Mouse (Mus musculus): ENCODE measurements at regions not wholly inside any gene's neighbourhood (a gene's known extent, or its start where the extent isn't known, plus 50 kb on each side); places are given as distances from the start of the nearest gene placed in this dataset.

GRCm38 (mm10) chr9:88163025-88163780 is 163.8 kb upstream of the Nt5e start:
- no peaks in the 10 kb centered on the region for H3K27me3 ChIP-seq
- DNase-seq (no peak), ATAC-seq (ENCODE audit: low read depth) (no peak)
- no peaks in the 10 kb centered on the region for H3K36me3 ChIP-seq
- H3K4me2 ChIP-seq, result no peak overlapping the region
- 68% methylated on average over 6 of the region's 6 CpGs for WGBS (ENCODE audit: insufficient replicate concordance)
- no peak overlapping the region for H3K27ac ChIP-seq
- no peaks in the 10 kb centered on the region for H3K4me1 ChIP-seq (replicated peaks)
- H3K9me3 ChIP-seq (replicated peaks), result no peaks in the 10 kb centered on the region
- no peak overlapping the region for H3K4me3 ChIP-seq (replicated peaks)
- no peak overlapping the region for H3K9ac ChIP-seq

GRCm38 (mm10) chr9:88177575-88178254 is 149.3 kb upstream of the Nt5e start:
- WGBS (ENCODE audit: insufficient replicate concordance), result 60% methylated on average over 4 of the region's 4 CpGs
- DNase-seq (no peak), ATAC-seq (ENCODE audit: low read depth) (no peak)
- Histone ChIP-seq H3K27ac (no peak overlapping the region), H3K4me2 (no peak overlapping the region), H3K9ac (no peak overlapping the region), H3K4me1 (replicated peaks) (no peaks in the 10 kb centered on the region), H3K36me3 (no peaks in the 10 kb centered on the region), H3K9me3 (replicated peaks) (no peaks in the 10 kb centered on the region), H3K4me3 (replicated peaks) (no peak overlapping the region), H3K27me3 (no peaks in the 10 kb centered on the region)

DNA sequence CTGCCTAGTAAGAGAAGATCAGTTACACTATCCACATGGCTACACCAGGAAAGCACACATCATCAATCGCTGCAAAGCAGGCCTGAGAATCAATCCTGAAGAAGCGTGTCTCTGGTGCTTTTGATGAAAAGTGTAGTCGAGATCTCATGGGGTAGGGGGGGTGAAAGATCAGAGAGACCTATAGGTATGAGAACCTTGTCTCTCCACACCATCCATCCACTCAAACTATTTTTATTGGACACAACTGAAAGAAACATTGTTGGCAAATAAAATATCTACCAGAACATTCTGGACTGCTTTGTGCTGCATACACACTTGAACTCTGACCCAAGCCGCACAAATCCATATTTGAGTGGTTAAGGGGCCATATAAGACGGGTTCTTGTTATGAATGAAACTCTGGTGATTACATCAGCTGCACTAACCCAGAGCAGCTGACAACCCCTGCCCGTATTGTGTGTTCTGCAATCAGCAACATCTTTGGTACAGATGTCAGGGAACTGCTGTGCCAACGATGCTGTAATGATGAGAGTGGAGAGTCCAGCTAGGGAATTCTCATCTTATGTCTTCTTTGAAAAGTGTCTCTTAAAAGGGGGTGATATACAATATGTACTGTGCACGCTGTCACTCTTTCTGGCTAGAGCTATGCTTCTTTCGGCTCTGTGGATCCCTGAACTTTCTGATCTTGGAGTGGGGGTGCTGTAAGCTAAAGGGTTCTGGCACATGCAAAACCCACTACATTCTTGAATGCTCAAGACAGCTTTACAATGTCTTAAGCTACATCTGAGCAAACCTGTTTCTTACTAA is 145.6 kb upstream of the Nt5e start:
- 65% methylated on average over 9 of the region's 9 CpGs for WGBS (ENCODE audit: insufficient replicate concordance)
- no peak for ATAC-seq (ENCODE audit: low read depth)

DNA sequence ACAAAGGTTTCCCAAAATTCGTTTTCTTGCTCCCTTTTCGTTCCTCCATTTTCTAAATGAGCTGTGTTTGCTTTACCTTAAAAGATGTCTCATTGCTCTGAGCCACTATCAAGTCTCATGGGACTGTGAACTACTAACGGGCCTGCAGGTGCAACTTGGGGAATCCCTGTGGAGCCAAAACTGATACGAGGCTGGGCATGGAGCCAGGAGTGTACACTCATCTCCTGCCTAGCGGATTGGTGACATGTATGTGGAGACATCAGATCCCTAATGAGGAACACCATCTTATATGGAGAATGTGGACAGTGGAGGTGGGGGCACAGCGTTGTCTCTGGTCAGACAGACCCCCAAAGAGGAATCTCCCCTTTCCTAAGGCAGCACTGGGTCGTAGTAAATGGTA is 119.6 kb upstream of the Nt5e start:
- no peaks in the 10 kb centered on the region for H3K36me3 ChIP-seq
- WGBS (ENCODE audit: insufficient replicate concordance), result 49% methylated on average over 7 of the region's 7 CpGs
- no peaks in the 10 kb centered on the region for H3K9me3 ChIP-seq (replicated peaks)
- no peak overlapping the region for H3K4me2 ChIP-seq
- no peak for ATAC-seq (ENCODE audit: low read depth)
- no peak overlapping the region for H3K9ac ChIP-seq
- H3K4me3 ChIP-seq (replicated peaks), result no peak overlapping the region
- no peak for DNase-seq
- H3K27ac ChIP-seq, result no peak overlapping the region
- H3K27me3 ChIP-seq, result no peaks in the 10 kb centered on the region
- H3K4me1 ChIP-seq (replicated peaks), result no peaks in the 10 kb centered on the region

More for the DNA sequence above, 145.6 kb upstream of the Nt5e start:
- H3K27ac ChIP-seq, result no peak overlapping the region
- no peaks in the 10 kb centered on the region for H3K9me3 ChIP-seq (replicated peaks)
- H3K9ac ChIP-seq, result no peak overlapping the region
- H3K27me3 ChIP-seq, result no peaks in the 10 kb centered on the region
- no peaks in the 10 kb centered on the region for H3K36me3 ChIP-seq
- no peak for DNase-seq
- H3K4me2 ChIP-seq, result no peak overlapping the region
- H3K4me1 ChIP-seq (replicated peaks), result no peaks in the 10 kb centered on the region
- H3K4me3 ChIP-seq (replicated peaks), result no peak overlapping the region

DNA sequence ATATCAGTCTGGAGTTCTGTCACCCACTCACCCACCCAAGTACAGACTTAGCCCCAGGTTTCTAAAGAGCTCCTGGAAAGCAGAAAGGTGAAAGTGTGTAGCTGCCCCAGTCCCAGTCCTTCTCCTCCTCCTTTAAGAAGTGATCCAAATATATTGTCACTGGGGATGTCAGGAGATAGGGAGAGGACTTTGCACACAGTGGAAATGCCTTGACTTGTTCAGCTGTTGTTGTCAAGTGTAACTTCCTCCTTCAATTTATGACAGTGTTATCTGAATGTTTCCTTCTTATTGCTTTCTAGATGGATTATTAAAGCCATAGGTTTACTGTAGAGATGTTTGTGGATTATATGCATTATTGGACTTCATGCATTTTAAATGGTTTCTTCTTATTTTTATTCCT is 119.0 kb upstream of the Nt5e start:
- H3K36me3 ChIP-seq, result no peaks in the 10 kb centered on the region
- H3K4me2 ChIP-seq, result no peak overlapping the region
- ATAC-seq (ENCODE audit: low read depth), result no peak
- no peak for DNase-seq
- no peak overlapping the region for H3K27ac ChIP-seq
- H3K9ac ChIP-seq, result no peak overlapping the region
- H3K27me3 ChIP-seq, result no peaks in the 10 kb centered on the region
- no peaks in the 10 kb centered on the region for H3K4me1 ChIP-seq (replicated peaks)
- no peaks in the 10 kb centered on the region for H3K9me3 ChIP-seq (replicated peaks)
- H3K4me3 ChIP-seq (replicated peaks), result no peak overlapping the region

DNA sequence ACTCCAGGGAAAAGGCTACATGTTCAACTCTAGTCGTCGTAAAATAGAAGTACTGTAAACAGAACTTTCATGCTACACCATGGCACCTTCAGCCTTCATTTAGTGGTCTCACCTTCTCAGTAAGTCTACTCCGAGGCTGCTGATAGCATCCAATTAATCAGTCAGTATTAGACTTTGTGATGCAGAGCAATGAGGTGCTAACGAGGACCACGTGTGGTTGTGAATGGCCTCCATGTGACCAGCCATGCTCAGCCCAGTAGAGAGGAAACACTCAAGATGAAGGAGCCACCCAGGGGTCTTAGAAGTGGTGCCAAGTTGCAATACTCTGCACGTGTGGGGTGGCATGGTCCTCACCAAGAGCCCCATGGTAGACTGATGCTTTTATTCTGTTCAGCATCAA is 112.2 kb upstream of the Nt5e start:
- Histone ChIP-seq H3K9ac (no peak overlapping the region), H3K27me3 (no peaks in the 10 kb centered on the region), H3K27ac (no peak overlapping the region), H3K4me1 (replicated peaks) (no peaks in the 10 kb centered on the region), H3K4me3 (replicated peaks) (no peak overlapping the region), H3K9me3 (replicated peaks) (no peaks in the 10 kb centered on the region), H3K4me2 (no peak overlapping the region), H3K36me3 (no peaks in the 10 kb centered on the region)
- DNase-seq (no peak), ATAC-seq (ENCODE audit: low read depth) (no peak)
- 51% methylated on average over 6 of the region's 6 CpGs for WGBS (ENCODE audit: insufficient replicate concordance)

- Histone ChIP-seq H3K4me1 (replicated peaks) (no peaks in the 10 kb centered on the region), H3K9me3 (replicated peaks) (no peaks in the 10 kb centered on the region), H3K27me3 (no peaks in the 10 kb centered on the region), H3K9ac (no peak overlapping the region), H3K4me2 (no peak overlapping the region), H3K36me3 (no peaks in the 10 kb centered on the region), H3K27ac (no peak overlapping the region), H3K4me3 (replicated peaks) (no peak overlapping the region)
- 63% methylated on average over 3 of the region's 3 CpGs for WGBS (ENCODE audit: insufficient replicate concordance)
- no peak for DNase-seq
- ATAC-seq (ENCODE audit: low read depth), result no peak
These were observed 106.6 kb upstream of the Nt5e start for GRCm38 (mm10) chr9:88220360-88220759.

- no peak overlapping the region for H3K27ac ChIP-seq
- H3K36me3 ChIP-seq, result no peaks in the 10 kb centered on the region
- ATAC-seq (ENCODE audit: low read depth) (no peak), DNase-seq (no peak)
- H3K27me3 ChIP-seq, result no peaks in the 10 kb centered on the region
- H3K9me3 ChIP-seq (replicated peaks), result no peaks in the 10 kb centered on the region
- no peak overlapping the region for H3K4me2 ChIP-seq
- WGBS (ENCODE audit: insufficient replicate concordance), result 70% methylated on average over 14 of the region's 14 CpGs
- H3K9ac ChIP-seq, result no peak overlapping the region
- H3K4me1 ChIP-seq (replicated peaks), result no peaks in the 10 kb centered on the region
- H3K4me3 ChIP-seq (replicated peaks), result no peak overlapping the region
These were observed 105.7 kb upstream of the Nt5e start for GRCm38 (mm10) chr9:88221276-88221675.

- DNase-seq, result peak; percentile 3
These were observed 105.1 kb upstream of the Nt5e start for GRCm38 (mm10) chr9:88221850-88222353.

GRCm38 (mm10) chr9:88237126-88237525 is 89.9 kb upstream of the Nt5e start:
- Histone ChIP-seq H3K27me3 (no peaks in the 10 kb centered on the region), H3K27ac (no peak overlapping the region), H3K9ac (no peak overlapping the region), H3K4me3 (replicated peaks) (no peak overlapping the region), H3K36me3 (no peaks in the 10 kb centered on the region), H3K9me3 (replicated peaks) (no peaks in the 10 kb centered on the region), H3K4me2 (no peak overlapping the region), H3K4me1 (replicated peaks) (no peaks in the 10 kb centered on the region)
- ATAC-seq (ENCODE audit: low read depth) (no peak), DNase-seq (no peak)
- WGBS (ENCODE audit: insufficient replicate concordance), result 53% methylated on average over 2 of the region's 2 CpGs

More at GRCm38 (mm10) chr9:88221850-88222353, 105.1 kb upstream of the Nt5e start:
- no peaks in the 10 kb centered on the region for H3K36me3 ChIP-seq
- H3K27me3 ChIP-seq, result no peaks in the 10 kb centered on the region
- no peaks in the 10 kb centered on the region for H3K9me3 ChIP-seq (replicated peaks)
- H3K4me1 ChIP-seq (replicated peaks), result no peaks in the 10 kb centered on the region
- ATAC-seq (ENCODE audit: low read depth), result no peak
- no peak overlapping the region for H3K4me2 ChIP-seq
- H3K27ac ChIP-seq, result no peak overlapping the region
- 25% methylated on average over 7 of the region's 7 CpGs for WGBS (ENCODE audit: insufficient replicate concordance)
- no peak overlapping the region for H3K9ac ChIP-seq
- H3K4me3 ChIP-seq (replicated peaks), result no peak overlapping the region

- H3K4me2 ChIP-seq, result no peak overlapping the region
- no peaks in the 10 kb centered on the region for H3K36me3 ChIP-seq
- no peaks in the 10 kb centered on the region for H3K4me1 ChIP-seq (replicated peaks)
- 59% methylated on average over 5 of the region's 5 CpGs for WGBS (ENCODE audit: insufficient replicate concordance)
- no peaks in the 10 kb centered on the region for H3K9me3 ChIP-seq (replicated peaks)
- H3K4me3 ChIP-seq (replicated peaks), result no peak overlapping the region
- no peak overlapping the region for H3K27ac ChIP-seq
- no peak for DNase-seq
- no peaks in the 10 kb centered on the region for H3K27me3 ChIP-seq
- no peak overlapping the region for H3K9ac ChIP-seq
- no peak for ATAC-seq (ENCODE audit: low read depth)
These were observed 88.7 kb upstream of the Nt5e start for GRCm38 (mm10) chr9:88238346-88238745.
